Comparison of ENCODE assay signal across 9 mouse cellular contexts in genomic region chr14:24841715-24842496, GRCm38 (mm10).
A peak's percentile ranks its signal among the peaks of the same experiment; 100 is the strongest.
DNase-seq lines count a peak whose midpoint lies in the region; ATAC-seq and TF ChIP-seq lines count a peak whose summit lies in the region.
"Had no signal": no experiment of that assay in that cellular context is flagged by ENCODE, and none has a peak within 500 bp of the region (broad histone marks: within the 10 kb centered on the region; RNA-seq: fewer than 3 reads in every experiment).

No protein-coding gene starts in this region.

- no peaks in the 10 kb centered on the region for H3K36me3 ChIP-seq in intestine, embryonic 14.5 days (ENCODE audit: control insufficient read depth, insufficient read depth, low read length)
- H3K36me3 ChIP-seq in intestine, postnatal 0 days (ENCODE audit: control insufficient read depth, insufficient read depth) = no peaks in the 10 kb centered on the region
- no peaks in the 10 kb centered on the region for H3K36me3 ChIP-seq in hindbrain, embryonic 11.5 days (ENCODE audit: control insufficient read depth, insufficient read depth, low read length)
- H3K36me3 ChIP-seq in limb, embryonic 10.5 days = no peaks in the 10 kb centered on the region

- H3K4me3 ChIP-seq in intestine, embryonic 14.5 days (ENCODE audit: low read depth, low read length) = no peak overlapping the region
- no peak overlapping the region for H3K4me3 ChIP-seq in intestine, postnatal 0 days (ENCODE audit: low read depth, low read length)
- H3K4me3 ChIP-seq in hindbrain, embryonic 11.5 days (ENCODE audit: low read depth, low read length) = no peak overlapping the region
- H3K4me3 ChIP-seq in limb, embryonic 10.5 days = no peak overlapping the region

- H3K27me3 ChIP-seq in intestine, embryonic 14.5 days (replicated peaks; ENCODE audit: control insufficient read depth, insufficient read depth, low read length) = no peaks in the 10 kb centered on the region
- H3K27me3 ChIP-seq in intestine, postnatal 0 days (replicated peaks; ENCODE audit: control insufficient read depth, insufficient read depth, low read length) = no peaks in the 10 kb centered on the region
- H3K27me3 ChIP-seq in hindbrain, embryonic 11.5 days (ENCODE audit: control insufficient read depth, insufficient read depth, low read length) = no peaks in the 10 kb centered on the region
- 0 out of 2 replicates have a peak, but pooled peaks cover 3% of the 10 kb centered on the region for H3K27me3 ChIP-seq in limb, embryonic 10.5 days (ENCODE audit: low read depth, poor library complexity, severe bottlenecking)

- 62% methylated on average over 17 of the region's 17 CpGs for WGBS in intestine, embryonic 14.5 days
- WGBS in intestine, postnatal 0 days = 65% methylated on average over 17 of the region's 17 CpGs
- 33% methylated on average over 17 of the region's 17 CpGs for WGBS in hindbrain, embryonic 11.5 days
- WGBS in limb, embryonic 10.5 days = 74% methylated on average over 17 of the region's 17 CpGs

- no peak overlapping the region for H3K9ac ChIP-seq in intestine, embryonic 14.5 days (ENCODE audit: low read length)
- no peak overlapping the region for H3K9ac ChIP-seq in intestine, postnatal 0 days (ENCODE audit: low read depth, low read length)
- peak overlapping the region; percentile 24; the same call in 1 of the 2 replicates for H3K9ac ChIP-seq in hindbrain, embryonic 11.5 days (ENCODE audit: low read depth, low read length)

- no peak for DNase-seq in intestine, embryonic 14.5 days (ENCODE audit: low spot score)
- DNase-seq in hindbrain, embryonic 11.5 days (ENCODE audit: low spot score) = peak; percentile 80
- DNase-seq in limb, embryonic 10.5 days (ENCODE audit: low spot score) = no peak
- DNase-seq in right cerebral cortex, postnatal 10 days (ENCODE audit: low spot score in 2 of 2) = peak; percentile 92 to 97
- DNase-seq in heart, postnatal 10 days = no peak
- DNase-seq in spleen, adult 12 weeks (ENCODE audit: low spot score) = no peak
- no peak for DNase-seq in kidney, adult 18-20 months

- ATAC-seq in intestine, embryonic 14.5 days (replicated peaks; ENCODE audit: low FRiP score, low TSS enrichment, low read depth) = no peak
- no peak for ATAC-seq in intestine, postnatal 0 days
- peak; percentile 73 for ATAC-seq in hindbrain, embryonic 11.5 days (ENCODE audit: low FRiP score)

- TF ChIP-seq CTCF in intestine, postnatal 0 days (IDR thresholded peaks at IDR 0.05; ENCODE audit: low read depth) = no peak

- no peak overlapping the region for H3K4me2 ChIP-seq in intestine, embryonic 14.5 days (ENCODE audit: low read length)
- no peak overlapping the region for H3K4me2 ChIP-seq in intestine, postnatal 0 days (replicated peaks; ENCODE audit: low read depth)
- no peak overlapping the region; the same call in 1 of the 2 replicates for H3K4me2 ChIP-seq in hindbrain, embryonic 11.5 days (replicated peaks; ENCODE audit: low read depth, low read length)

- H3K4me1 ChIP-seq in intestine, embryonic 14.5 days (replicated peaks; ENCODE audit: control insufficient read depth, insufficient read depth, low read length) = no peaks in the 10 kb centered on the region; the same call in 1 of the 2 replicates
- no peaks in the 10 kb centered on the region for H3K4me1 ChIP-seq in intestine, postnatal 0 days (replicated peaks; ENCODE audit: control insufficient read depth, insufficient read depth, low read length)
- H3K4me1 ChIP-seq in hindbrain, embryonic 11.5 days (replicated peaks; ENCODE audit: control insufficient read depth, insufficient read depth, low read length) = peaks cover 2% of the 10 kb centered on the region; the same call in 1 of the 2 replicates
- H3K4me1 ChIP-seq in limb, embryonic 10.5 days = peaks cover 29% of the 10 kb centered on the region

- no peaks in the 10 kb centered on the region for H3K9me3 ChIP-seq in intestine, embryonic 14.5 days (ENCODE audit: control insufficient read depth, low read length)
- H3K9me3 ChIP-seq in intestine, postnatal 0 days (ENCODE audit: control insufficient read depth) = no peaks in the 10 kb centered on the region
- H3K9me3 ChIP-seq in hindbrain, embryonic 11.5 days (ENCODE audit: control insufficient read depth, low read length) = no peaks in the 10 kb centered on the region
- H3K9me3 ChIP-seq in limb, embryonic 10.5 days (replicated peaks) = no peaks in the 10 kb centered on the region

- intact Hi-C loops in heart, postnatal 10 days (cut with DNase I) = no loop called here

- H3K27ac ChIP-seq in intestine, embryonic 14.5 days (ENCODE audit: low read depth) = 0 out of 2 replicates have a peak overlapping the region, but pooled peaks have one; percentile 47
- no peak overlapping the region for H3K27ac ChIP-seq in intestine, postnatal 0 days (ENCODE audit: low read depth, low read length)
- H3K27ac ChIP-seq in hindbrain, embryonic 11.5 days (ENCODE audit: low read depth, low read length) = peak overlapping the region; percentile 87
- peak overlapping the region; percentile 57 for H3K27ac ChIP-seq in limb, embryonic 10.5 days
- H3K27ac ChIP-seq: macrophage had no signal

Comparison
In these comparisons a context has a peak if more than half of its experiments do, and no peak if none do; other contexts are left out.
1. DNase-seq: peak in hindbrain, embryonic 11.5 days (single experiment) and right cerebral cortex, postnatal 10 days (2 of 2); none in intestine, embryonic 14.5 days (single experiment), limb, embryonic 10.5 days (single experiment), heart, postnatal 10 days (0 of 2), spleen, adult 12 weeks (single experiment) and kidney, adult 18-20 months (single experiment).